Mouse (Mus musculus) neural tube, embryonic 14.5 days (tissue): ENCODE measurements at regions not wholly inside any gene's neighbourhood (a gene's known extent, or its start where the extent isn't known, plus 50 kb on each side); places are given as distances from the start of the nearest gene placed in this dataset.
A peak's percentile ranks its signal among the peaks of the same experiment; 100 is the strongest.

Experiments used
- ATAC-seq: fragments of 200-750 bp; cut with Nextera tagmentation; 2 replicates; pipeline ENCODE4 v1.8.0; 2017; ENCODE audit warnings: low read depth, mild to moderate bottlenecking, moderate TSS enrichment, moderate library complexity
- H3K27ac ChIP-seq: fragments of 300-500 bp; sonication (generic); 2 replicates; pipeline ENCODE4 v1.5.1; 2014; ENCODE audit warnings: low read depth, mild to moderate bottlenecking, control low read depth, low read length, moderate library complexity, mixed read lengths
- H3K27me3 ChIP-seq: fragments of 300-500 bp; sonication (generic); 2 replicates; pipeline ENCODE4 v1.6.1; 2014; ENCODE audit warnings: low read length; ENCODE audit not compliant: control insufficient read depth, insufficient read depth
- H3K36me3 ChIP-seq: fragments of 300-500 bp; sonication (generic); 2 replicates; pipeline ENCODE4 v1.6.1; 2014; ENCODE audit warnings: low read length, mixed read lengths; ENCODE audit not compliant: control insufficient read depth, insufficient read depth
- H3K4me1 ChIP-seq: fragments of 300-500 bp; sonication (generic); 2 replicates; pipeline ENCODE4 v1.6.1; 2014; ENCODE audit warnings: low read length; ENCODE audit not compliant: control insufficient read depth, insufficient read depth
- H3K4me2 ChIP-seq: fragments of 300-500 bp; sonication (generic); 2 replicates; pipeline ENCODE4 v1.6.1; 2014; ENCODE audit warnings: mild to moderate bottlenecking, low read depth, low read length, control low read depth
- H3K4me3 ChIP-seq: fragments of 300-500 bp; sonication (generic); 2 replicates; pipeline ENCODE4 v1.5.1; 2014; ENCODE audit warnings: low read depth, low read length, control low read depth, mixed read lengths
- H3K9ac ChIP-seq: fragments of 300-500 bp; sonication (generic); replicated peaks from 2 replicates; pipeline ENCODE4 v1.6.1; 2014; ENCODE audit warnings: low read depth, mild to moderate bottlenecking, control low read depth, low read length, mixed read lengths
- H3K9me3 ChIP-seq: fragments of 300-500 bp; sonication (generic); 2 replicates; pipeline ENCODE4 v1.6.1; 2016; ENCODE audit warnings: low read length; ENCODE audit not compliant: control insufficient read depth
- WGBS: fragments of 180-500 bp; shearing (Covaris S2); extraction: QIAGEN DNeasy Blood & Tissue Kit; methylation state at CpG from one replicate; pipeline ENCODE4 v1.1.7; 2014; 5-methylcytosine and 5-hydroxymethylcytosine counted together

DNA sequence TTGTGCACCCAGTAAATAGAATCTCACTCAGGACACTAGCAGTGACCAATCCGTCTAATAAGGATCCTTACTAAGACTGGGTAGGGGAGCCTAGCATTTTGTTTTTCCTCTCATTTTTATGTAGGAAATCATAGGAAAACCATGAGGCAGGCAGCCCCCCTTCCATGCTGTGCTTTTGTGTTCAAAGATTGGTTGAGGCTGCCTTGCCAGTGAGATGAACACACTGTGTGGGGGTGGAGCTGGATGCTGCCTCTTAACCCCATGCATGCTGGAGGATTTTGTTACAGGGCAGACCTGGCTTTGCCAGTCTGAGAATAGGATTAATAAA is 162.8 kb downstream of the Cmpk2 start:
- H3K4me1 ChIP-seq: peaks cover 14% of the 10 kb centered on the region; the same call in 1 of the 2 replicates
- 15% methylated on average over 1 of the region's 1 CpGs for WGBS

DNA sequence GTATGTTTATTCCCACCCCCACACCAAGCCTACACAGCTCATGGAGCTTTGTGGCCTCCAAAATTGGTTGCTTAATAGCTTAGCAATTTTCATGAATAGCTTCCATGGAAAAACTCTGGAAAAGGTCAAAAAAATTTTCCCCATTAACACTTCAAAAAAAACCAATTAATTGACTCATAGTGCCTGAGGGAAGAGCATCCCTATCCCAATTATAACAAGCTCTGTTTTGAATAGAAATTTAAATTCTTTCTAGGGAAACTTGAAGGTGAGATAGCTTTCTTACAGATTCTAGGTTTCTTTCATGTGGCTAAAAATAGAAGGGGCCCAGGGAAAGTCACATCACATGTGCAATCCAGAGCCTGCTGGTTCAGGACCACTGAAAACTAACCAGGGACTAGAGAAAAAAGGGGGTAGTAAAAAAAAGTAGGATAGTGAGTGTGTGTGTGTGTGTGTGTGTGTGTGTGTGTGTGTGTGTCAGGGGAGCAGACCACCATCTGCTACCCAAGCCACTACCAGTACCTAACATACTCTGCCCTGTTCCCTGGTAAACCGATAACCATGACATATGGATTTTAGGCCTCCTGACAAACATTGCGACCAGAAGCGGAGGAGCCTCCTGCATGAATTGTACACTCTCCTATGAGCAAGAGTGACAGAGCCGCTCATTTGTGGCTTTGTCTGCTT is 162.2 kb downstream of the Cmpk2 start:
- Histone ChIP-seq H3K9me3 (no peaks in the 10 kb centered on the region), H3K4me2 (peak overlapping the region; percentile 6; the same call in 1 of the 2 replicates), H3K4me1 (peaks cover 14% of the 10 kb centered on the region; the same call in 1 of the 2 replicates), H3K27ac (peak overlapping the region; percentile 69), H3K27me3 (no peaks in the 10 kb centered on the region), H3K36me3 (no peaks in the 10 kb centered on the region), H3K9ac (peak overlapping the region; percentile 13; the same call in 1 of the 2 replicates), H3K4me3 (no peak overlapping the region)
- WGBS: 8% methylated on average over 4 of the region's 4 CpGs
- ATAC-seq: peak; percentile 72

More for the DNA sequence above, 162.8 kb downstream of the Cmpk2 start:
- ATAC-seq: peak; percentile 91
- peak overlapping the region; percentile 13; the same call in 1 of the 2 replicates for H3K9ac ChIP-seq
- H3K4me2 ChIP-seq: peak overlapping the region; percentile 6; the same call in 1 of the 2 replicates
- no peaks in the 10 kb centered on the region for H3K36me3 ChIP-seq
- H3K27ac ChIP-seq: peak overlapping the region; percentile 69
- no peak overlapping the region for H3K4me3 ChIP-seq
- no peaks in the 10 kb centered on the region for H3K27me3 ChIP-seq
- H3K9me3 ChIP-seq: no peaks in the 10 kb centered on the region

DNA sequence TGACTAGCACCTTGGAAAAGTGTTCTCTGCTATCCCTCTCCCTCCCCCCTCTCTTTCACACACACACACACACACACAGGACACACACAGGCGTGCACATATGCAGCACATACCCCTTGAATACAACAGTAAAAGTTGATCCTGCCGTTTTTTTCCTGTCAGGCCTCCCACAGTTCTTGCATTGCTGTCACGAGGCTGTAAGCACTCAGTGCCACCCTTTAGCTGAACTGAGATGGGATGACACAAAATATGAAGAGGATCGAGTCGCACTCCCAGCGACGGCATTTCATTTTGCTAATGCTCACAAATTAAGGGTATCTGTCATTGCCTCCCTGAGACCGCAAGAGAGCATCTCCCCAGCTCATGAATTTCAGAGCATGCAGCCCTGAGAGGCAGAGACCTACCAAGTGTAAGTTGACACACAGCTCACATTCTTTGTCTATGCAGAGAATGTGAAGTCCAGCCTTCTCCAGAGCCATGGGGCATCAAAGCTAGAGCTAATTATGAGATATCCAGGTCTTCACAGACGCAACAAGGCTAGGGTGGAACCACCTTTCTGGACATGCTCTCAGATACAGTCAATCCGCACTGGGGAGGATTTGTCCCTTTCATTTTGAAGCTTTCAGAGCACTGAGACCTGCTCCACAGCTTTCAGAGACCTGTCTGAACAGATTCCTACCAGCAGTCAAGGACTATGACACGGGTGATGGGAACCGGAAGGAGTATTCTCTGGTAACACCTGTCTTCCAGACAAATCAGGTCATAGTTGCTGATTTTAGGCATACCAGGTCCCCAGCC is 152.3 kb downstream of the Cmpk2 start:
- Histone ChIP-seq H3K4me3 (no peak overlapping the region), H3K9me3 (no peaks in the 10 kb centered on the region), H3K27me3 (no peaks in the 10 kb centered on the region), H3K4me2 (no peak overlapping the region), H3K4me1 (no peaks in the 10 kb centered on the region; the same call in 1 of the 2 replicates), H3K36me3 (no peaks in the 10 kb centered on the region), H3K9ac (no peak overlapping the region), H3K27ac (no peak overlapping the region)
- no peak for ATAC-seq
- WGBS: 58% methylated on average over 12 of the region's 12 CpGs

DNA sequence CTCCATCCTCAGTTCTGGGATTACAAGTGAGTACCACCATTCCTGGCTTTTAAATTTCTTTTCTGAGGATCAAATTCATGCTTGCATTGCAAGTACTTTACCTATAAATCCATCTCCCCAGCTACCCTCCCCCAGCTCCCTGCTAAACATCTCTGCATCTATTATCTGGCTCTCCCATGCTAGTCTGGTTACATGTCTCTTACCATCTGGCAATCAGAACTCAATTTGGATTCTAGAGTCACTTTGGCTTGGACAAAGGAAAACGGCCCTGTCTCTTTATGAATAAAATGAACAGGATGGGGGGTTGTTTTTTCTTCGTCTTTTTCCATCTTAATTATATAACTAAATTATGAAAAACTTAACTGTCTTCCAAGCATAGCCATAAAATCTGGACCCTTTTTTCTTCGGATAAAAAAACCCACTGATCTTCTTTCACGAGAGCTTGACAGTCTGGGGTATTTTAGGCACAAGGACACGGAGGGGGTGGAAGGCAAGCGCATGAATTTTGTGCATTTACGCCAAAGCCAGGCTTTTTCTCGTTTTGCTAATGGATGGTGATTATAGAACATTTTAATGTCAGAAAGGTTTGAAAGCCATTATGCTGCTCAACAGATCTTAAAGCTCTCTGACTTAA is 151.6 kb downstream of the Cmpk2 start:
- no peaks in the 10 kb centered on the region for H3K36me3 ChIP-seq

DNA sequence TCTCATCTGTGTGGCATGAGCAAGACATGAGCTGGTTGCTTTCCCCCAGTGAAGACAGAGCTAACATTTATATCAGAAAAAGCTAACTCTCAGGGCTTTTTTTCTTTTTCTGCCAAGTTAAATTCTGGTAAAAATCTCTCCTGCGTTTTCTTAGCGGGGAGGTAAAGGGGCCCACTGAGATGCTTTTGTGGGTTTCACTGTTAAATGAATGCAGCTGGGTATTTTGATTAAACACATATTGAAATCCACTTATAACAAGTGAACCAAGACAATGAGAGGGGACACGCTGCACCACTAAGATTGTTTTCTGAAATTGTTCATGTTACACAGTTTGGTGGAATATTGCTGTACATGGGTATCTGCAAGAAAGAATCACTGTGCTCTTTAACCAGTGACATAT is 149.0 kb downstream of the Cmpk2 start:
- ATAC-seq: no peak

More for the DNA sequence above, 151.6 kb downstream of the Cmpk2 start:
- H3K9me3 ChIP-seq: no peaks in the 10 kb centered on the region
- 48% methylated on average over 8 of the region's 8 CpGs for WGBS
- ATAC-seq: no peak
- 0 out of 2 replicates have a peak overlapping the region, but pooled peaks have one; percentile 12 for H3K27ac ChIP-seq
- no peak overlapping the region for H3K4me3 ChIP-seq
- no peaks in the 10 kb centered on the region; the same call in 1 of the 2 replicates for H3K4me1 ChIP-seq
- no peak overlapping the region for H3K9ac ChIP-seq
- H3K27me3 ChIP-seq: no peaks in the 10 kb centered on the region
- no peak overlapping the region for H3K4me2 ChIP-seq

DNA sequence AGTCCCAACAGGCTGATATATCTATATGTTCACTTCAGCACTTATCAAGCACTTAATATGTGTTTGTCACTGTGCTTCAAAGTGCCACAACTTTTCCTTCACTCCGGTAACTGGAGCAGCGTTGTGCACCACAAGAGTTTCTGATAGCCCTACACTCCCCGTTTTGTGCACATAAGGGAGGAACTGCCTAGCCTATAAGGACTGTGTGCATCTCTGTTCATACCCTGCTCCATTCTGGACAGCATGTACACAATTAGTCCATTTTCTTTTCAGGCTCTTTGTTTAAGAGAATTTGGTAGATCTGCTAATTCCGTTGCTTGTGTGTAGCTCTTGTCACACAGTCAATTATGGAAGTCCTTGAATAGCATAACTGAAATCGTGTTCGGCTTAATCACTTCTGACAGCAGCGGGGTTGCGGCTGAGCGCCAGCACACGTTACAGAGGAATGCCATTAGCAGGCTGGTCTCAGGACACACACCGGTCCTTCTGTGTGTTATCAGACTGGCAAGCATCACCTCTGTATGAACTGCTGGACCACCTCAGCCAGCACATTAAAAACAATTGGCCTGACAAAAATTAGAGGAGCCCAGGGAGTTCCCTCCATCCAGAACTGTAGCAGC is 144.2 kb downstream of the Cmpk2 start:
- Histone ChIP-seq H3K27me3 (no peaks in the 10 kb centered on the region), H3K27ac (no peak overlapping the region), H3K9ac (no peak overlapping the region), H3K4me1 (no peaks in the 10 kb centered on the region), H3K4me2 (no peak overlapping the region), H3K4me3 (no peak overlapping the region), H3K36me3 (no peaks in the 10 kb centered on the region), H3K9me3 (no peaks in the 10 kb centered on the region)
- 55% methylated on average over 11 of the region's 11 CpGs for WGBS
- no peak for ATAC-seq

More for the DNA sequence above, 149.0 kb downstream of the Cmpk2 start:
- Histone ChIP-seq H3K9me3 (no peaks in the 10 kb centered on the region), H3K27me3 (no peaks in the 10 kb centered on the region), H3K4me1 (no peaks in the 10 kb centered on the region; the same call in 1 of the 2 replicates), H3K4me2 (no peak overlapping the region), H3K9ac (no peak overlapping the region), H3K4me3 (no peak overlapping the region), H3K36me3 (no peaks in the 10 kb centered on the region), H3K27ac (no peak overlapping the region)
- 83% methylated on average over 3 of the region's 3 CpGs for WGBS

DNA sequence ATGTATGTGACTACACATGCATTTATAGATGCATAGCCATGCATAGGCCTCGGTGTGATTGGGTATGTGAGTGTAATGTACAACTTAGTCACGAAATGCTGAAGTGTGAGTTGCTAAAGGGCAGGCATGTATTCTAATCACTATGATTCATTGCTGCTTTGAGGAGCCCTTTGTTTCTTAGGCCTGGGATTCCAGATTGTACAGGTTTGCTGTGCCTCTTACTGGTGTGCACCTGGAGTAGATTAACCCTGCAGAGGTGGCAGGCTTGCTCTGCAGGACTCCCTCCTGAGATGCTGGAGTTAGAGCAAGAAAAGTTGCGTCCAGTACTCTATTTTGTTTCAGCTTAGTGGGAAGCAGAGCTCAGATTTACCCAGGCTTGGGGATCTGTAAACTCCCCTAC is 141.1 kb downstream of the Cmpk2 start:
- H3K4me1 ChIP-seq: no peaks in the 10 kb centered on the region
- H3K9ac ChIP-seq: no peak overlapping the region
- H3K27ac ChIP-seq: no peak overlapping the region
- H3K36me3 ChIP-seq: no peaks in the 10 kb centered on the region
- ATAC-seq: no peak
- no peaks in the 10 kb centered on the region for H3K27me3 ChIP-seq
- H3K4me2 ChIP-seq: no peak overlapping the region
- H3K4me3 ChIP-seq: no peak overlapping the region
- WGBS: 80% methylated on average over 3 of the region's 3 CpGs
- no peaks in the 10 kb centered on the region for H3K9me3 ChIP-seq

DNA sequence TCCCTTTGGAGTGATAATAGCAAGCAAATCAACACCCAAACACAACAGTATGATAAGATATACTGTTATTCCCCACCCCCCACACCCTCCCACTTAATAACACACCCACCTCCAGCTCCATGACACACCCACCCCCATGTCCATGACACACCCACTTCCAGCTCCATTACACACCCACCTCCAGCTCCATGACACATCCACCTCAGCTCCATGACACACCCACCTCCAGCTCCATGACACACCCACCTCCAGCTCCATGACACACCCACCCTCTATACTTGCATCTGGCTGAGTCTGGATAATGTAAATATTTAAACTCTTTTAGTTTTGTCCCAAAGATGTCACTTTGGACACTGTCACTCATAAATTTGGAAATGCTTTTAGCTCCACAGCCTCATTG is 129.5 kb downstream of the Cmpk2 start:
- Histone ChIP-seq H3K9ac (no peak overlapping the region), H3K9me3 (no peaks in the 10 kb centered on the region), H3K36me3 (no peaks in the 10 kb centered on the region), H3K27ac (no peak overlapping the region), H3K4me2 (no peak overlapping the region), H3K4me3 (no peak overlapping the region), H3K4me1 (no peaks in the 10 kb centered on the region), H3K27me3 (no peaks in the 10 kb centered on the region)
- ATAC-seq: no peak
